32 mouse cellular contexts compared by ENCODE assay signal in genomic region chr7:108985934-108986708, GRCm38 (mm10). TPM values are rescaled to one million over a fixed set of nuclear protein-coding genes. Genes with fewer than 3 reads are reported as not detected.
A peak's percentile ranks its signal among the peaks of the same experiment; 100 is the strongest.
DNase-seq lines count a peak whose midpoint lies in the region; ATAC-seq and TF ChIP-seq lines count a peak whose summit lies in the region.
"Had no signal": no experiment of that assay in that cellular context is flagged by ENCODE, and none has a peak within 500 bp of the region (broad histone marks: within the 10 kb centered on the region; RNA-seq: fewer than 3 reads in every experiment).

No protein-coding gene starts in this region.

- WGBS in lung, embryonic 14.5 days, result 66% methylated on average over 2 of the region's 3 CpGs
- 65% methylated on average over 2 of the region's 3 CpGs for WGBS in lung, postnatal 0 days

- no peaks in the 10 kb centered on the region for H3K36me3 ChIP-seq in lung, embryonic 14.5 days (ENCODE audit: insufficient read depth)
- no peaks in the 10 kb centered on the region for H3K36me3 ChIP-seq in lung, postnatal 0 days (ENCODE audit: insufficient read depth, low read length)
- H3K36me3 ChIP-seq: embryonic facial prominence, embryonic 10.5 days; embryonic facial prominence, embryonic 13.5 days; forebrain, embryonic 12.5 days; heart, embryonic 12.5 days; heart, embryonic 15.5 days; hindbrain, embryonic 10.5 days; hindbrain, embryonic 13.5 days had no signal

- no peak overlapping the region for H3K4me2 ChIP-seq in lung, embryonic 14.5 days
- H3K4me2 ChIP-seq in lung, postnatal 0 days (replicated peaks; ENCODE audit: low read depth, low read length), result no peak overlapping the region
- H3K4me2 ChIP-seq: embryonic facial prominence, embryonic 13.5 days; forebrain, embryonic 12.5 days; heart, embryonic 12.5 days; heart, embryonic 15.5 days; hindbrain, embryonic 13.5 days had no signal

- H3K9me3 ChIP-seq in lung, embryonic 14.5 days (ENCODE audit: low read depth, low read length), result no peaks in the 10 kb centered on the region
- H3K9me3 ChIP-seq in lung, postnatal 0 days (ENCODE audit: low read length), result no peaks in the 10 kb centered on the region
- H3K9me3 ChIP-seq: embryonic facial prominence, embryonic 10.5 days; embryonic facial prominence, embryonic 13.5 days; forebrain, embryonic 12.5 days; heart, embryonic 12.5 days; heart, embryonic 15.5 days; hindbrain, embryonic 10.5 days; hindbrain, embryonic 13.5 days had no signal

- no peak for TF ChIP-seq EP300 in lung, postnatal 0 days (IDR thresholded peaks at IDR 0.05)

- no peak overlapping the region for H3K27ac ChIP-seq in lung, embryonic 14.5 days (ENCODE audit: low read depth)
- no peak overlapping the region for H3K27ac ChIP-seq in lung, postnatal 0 days (ENCODE audit: low read length)
- H3K27ac ChIP-seq: embryonic facial prominence, embryonic 10.5 days; embryonic facial prominence, embryonic 13.5 days; forebrain, embryonic 12.5 days; gastrocnemius, adult 2 months; heart, embryonic 15.5 days; hindbrain, embryonic 10.5 days; hindbrain, embryonic 13.5 days had no signal

- H3K9ac ChIP-seq in lung, embryonic 14.5 days, result no peak overlapping the region
- H3K9ac ChIP-seq in lung, postnatal 0 days (replicated peaks; ENCODE audit: low read depth), result no peak overlapping the region
- H3K9ac ChIP-seq: embryonic facial prominence, embryonic 13.5 days; forebrain, embryonic 12.5 days; heart, embryonic 12.5 days; heart, embryonic 15.5 days; hindbrain, embryonic 13.5 days had no signal

- no peak overlapping the region for H3K4me3 ChIP-seq in lung, embryonic 14.5 days (ENCODE audit: low read depth, low read length)
- H3K4me3 ChIP-seq in lung, postnatal 0 days (ENCODE audit: low read depth, low read length), result no peak overlapping the region
- H3K4me3 ChIP-seq: embryonic facial prominence, embryonic 10.5 days; embryonic facial prominence, embryonic 13.5 days; erythroblast, embryonic 14.5 days; forebrain, embryonic 12.5 days; gastrocnemius, adult 2 months; heart, embryonic 12.5 days; heart, embryonic 15.5 days; hindbrain, embryonic 10.5 days; hindbrain, embryonic 13.5 days had no signal

- H3K27me3 ChIP-seq in lung, embryonic 14.5 days (ENCODE audit: insufficient read depth, low read length), result no peaks in the 10 kb centered on the region
- no peaks in the 10 kb centered on the region for H3K27me3 ChIP-seq in lung, postnatal 0 days (replicated peaks; ENCODE audit: insufficient read depth, low read length)
- H3K27me3 ChIP-seq: embryonic facial prominence, embryonic 13.5 days; forebrain, embryonic 12.5 days; heart, embryonic 12.5 days; heart, embryonic 15.5 days; hindbrain, embryonic 13.5 days; Patski had no signal

- H3K4me1 ChIP-seq in lung, embryonic 14.5 days (ENCODE audit: insufficient read depth), result no peaks in the 10 kb centered on the region
- H3K4me1 ChIP-seq in lung, postnatal 0 days (ENCODE audit: insufficient read depth, low read depth, low read length), result no peaks in the 10 kb centered on the region
- H3K4me1 ChIP-seq: embryonic facial prominence, embryonic 10.5 days; embryonic facial prominence, embryonic 13.5 days; forebrain, embryonic 12.5 days; heart, embryonic 12.5 days; heart, embryonic 15.5 days; hindbrain, embryonic 10.5 days; hindbrain, embryonic 13.5 days had no signal

- no peak for TF ChIP-seq CTCF in lung, embryonic 14.5 days (IDR thresholded peaks at IDR 0.05; ENCODE audit: low read depth)
- TF ChIP-seq CTCF in lung, postnatal 0 days (IDR thresholded peaks at IDR 0.05), result no peak

- ATAC-seq in lung, embryonic 14.5 days (ENCODE audit: insufficient read depth), result peak; percentile 93
- ATAC-seq in lung, postnatal 0 days, result peak; percentile 92
- ATAC-seq: CD4-positive, CD25-positive, alpha-beta regulatory T cell, adult 4 months; forebrain, embryonic 16.5 days; hindbrain, embryonic 16.5 days; inflammation-experienced regulatory T-cells, adult 6 months; Patski had no signal

- peak; percentile 44 for DNase-seq in adrenal gland, adult 8-10 months
- no peak for DNase-seq in adrenal gland, postnatal 4 days (ENCODE audit: low spot score in 2 of 2)
- peak; percentile 55 for DNase-seq in lung, embryonic 14.5 days
- no peak for DNase-seq in lung, postnatal 14 days
- DNase-seq in lung, postnatal 0 days (ENCODE audit: low spot score), result peak; percentile 68
- DNase-seq in lung, postnatal 10 days, result no peak
- no peak for DNase-seq in embryo, embryonic 10.5 days (ENCODE audit: low spot score)
- DNase-seq: cerebellum, adult 11 months; cerebellum, adult 2 months; cerebellum, adult 9-11 months; cerebellum, postnatal 25 days; embryo, embryonic 11 days; gastrocnemius, adult 2 months; gastrocnemius, postnatal 14 days; heart, adult 11 months; heart, postnatal 10 days; heart, postnatal 36 days; kidney, adult 11 months had no signal

RNA-seq across cellular contexts. Expression of gene Tub, which starts 36.0 kb away (rescaled TPM):
- total RNA-seq in adrenal gland, adult 8-10 months (2022), result 10 to 100 TPM; 36.0 to 70.2 (median 52.9) TPM
- total RNA-seq in adrenal gland, postnatal 4 days (2021), result 10 to 100 TPM; 44.9 to 48.1 TPM
- 2.0 and 2.2 TPM in 2 replicates for polyA plus RNA-seq in lung, embryonic 14.5 days (2014; fragmentation: Nextera tagmentation; extraction: Ambion mirVana)
- 0.29 and 0.38 TPM in 2 replicates for polyA plus RNA-seq in lung, postnatal 0 days (2015; fragmentation: Nextera tagmentation; extraction: Ambion mirVana)
- total RNA-seq: common myeloid progenitor, adult 5-6 weeks had no signal
- polyA plus RNA-seq: erythroblast, embryonic 14.5 days had no signal

RNA-seq across cellular contexts. Expression of gene Eif3f, which starts 51.9 kb away (rescaled TPM):
- total RNA-seq in adrenal gland, adult 8-10 months (2022), result 100 to 1,000 TPM; 133 to 158 (median 151) TPM
- total RNA-seq in adrenal gland, postnatal 4 days (2021), result 100 to 1,000 TPM; 246 to 249 TPM
- 108 and 119 TPM in 2 replicates for polyA plus RNA-seq in lung, embryonic 14.5 days (2014; fragmentation: Nextera tagmentation; extraction: Ambion mirVana)
- polyA plus RNA-seq in lung, postnatal 0 days (2015; fragmentation: Nextera tagmentation; extraction: Ambion mirVana), result 80.1 and 83.6 TPM in 2 replicates

RNA-seq across cellular contexts. Expression of gene Nlrp10, which starts 56.1 kb away (rescaled TPM):
- under 1 TPM; 0.09 to 0.38 (median 0.24) TPM for total RNA-seq in adrenal gland, adult 8-10 months (2022)
- total RNA-seq in adrenal gland, postnatal 4 days (2021), result under 1 TPM; 0.48 to 0.62 TPM
- polyA plus RNA-seq in lung, embryonic 14.5 days (2014; fragmentation: Nextera tagmentation; extraction: Ambion mirVana), result 0.22 and 0.65 TPM in 2 replicates
- 0.27 and 0.31 TPM in 2 replicates for polyA plus RNA-seq in lung, postnatal 0 days (2015; fragmentation: Nextera tagmentation; extraction: Ambion mirVana)
- polyA plus RNA-seq: erythroblast, embryonic 14.5 days; forebrain, embryonic 12.5 days; forebrain, embryonic 16.5 days; hindbrain, embryonic 10.5 days had no signal

Comparison
In these comparisons a context has a peak if more than half of its experiments do, and no peak if none do; other contexts are left out.
1. DNase-seq: peak in adrenal gland, adult 8-10 months (single experiment), lung, embryonic 14.5 days (single experiment) and lung, postnatal 0 days (single experiment); none in adrenal gland, postnatal 4 days (0 of 2), lung, postnatal 14 days (single experiment), lung, postnatal 10 days (single experiment) and embryo, embryonic 10.5 days (single experiment).